Mouse (Mus musculus): ENCODE measurements around the gene Vdr.
A peak's percentile ranks its signal among the peaks of the same experiment; 100 is the strongest.

Gene Vdr

DNA sequence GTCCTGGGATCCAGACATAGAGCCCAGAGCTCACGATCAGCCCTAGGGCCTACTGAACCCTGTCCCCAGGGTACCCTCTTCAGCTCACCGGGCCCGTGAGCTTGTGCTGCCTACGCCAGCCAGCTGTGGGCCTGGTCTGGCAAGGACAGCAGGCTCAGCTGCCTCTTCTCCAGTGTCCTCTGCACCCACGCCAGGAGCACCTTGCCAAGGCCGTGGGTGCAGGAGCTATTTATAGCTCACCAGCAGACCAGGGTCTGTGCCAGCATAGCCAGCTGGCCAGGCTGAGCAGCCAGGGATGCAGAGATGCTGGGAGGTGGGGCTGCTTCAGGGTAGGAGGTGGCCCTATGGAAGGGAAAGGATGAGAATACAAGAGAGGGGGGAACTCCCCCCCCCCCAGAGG, 98.3 kb downstream of the Vdr start:
- DNase-seq (ENCODE audit: low spot score in 2 of 2) = peak in 1 of 2 experiments; percentile 76

DNA sequence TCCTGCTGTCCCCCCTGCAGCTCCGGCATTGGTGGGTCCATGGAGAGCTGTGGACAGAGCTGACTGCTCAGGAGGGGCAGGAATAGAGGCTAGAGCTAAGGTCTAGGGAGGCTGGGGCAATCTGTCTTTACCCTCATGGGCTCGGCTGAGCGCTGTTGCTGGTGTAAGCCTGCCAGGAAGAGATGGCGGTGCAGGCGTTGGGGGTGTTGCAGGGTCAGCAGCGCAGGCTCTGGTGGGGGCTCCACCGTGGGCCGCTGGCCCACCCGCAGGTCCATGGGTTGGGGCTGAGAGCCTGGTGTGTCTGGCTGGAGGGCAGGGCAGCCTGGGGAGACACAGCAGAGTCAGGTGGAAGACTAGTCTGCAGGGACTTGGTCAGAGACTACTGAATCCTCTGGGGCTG, 99.1 kb downstream of the Vdr start:
- no peak for DNase-seq (ENCODE audit: low spot score in 2 of 2)

DNA sequence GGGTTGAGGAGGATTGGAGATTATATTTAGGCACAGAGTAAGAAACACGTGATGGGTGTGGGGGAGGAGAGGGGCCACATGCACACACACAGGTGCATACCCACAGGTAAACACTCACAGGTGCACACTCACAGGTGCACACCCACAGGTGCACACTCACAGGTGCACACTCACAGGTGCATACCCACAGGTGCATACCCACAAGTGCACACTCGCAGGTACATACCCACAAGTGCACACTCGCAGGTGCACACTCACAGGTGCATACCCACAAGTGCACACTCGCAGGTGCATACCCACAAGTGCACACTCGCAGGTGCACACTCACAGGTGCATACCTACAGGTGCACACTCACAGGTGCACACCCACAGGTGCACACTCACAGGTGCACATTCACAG, 100.0 kb downstream of the Vdr start:
- no peak for DNase-seq (ENCODE audit: low spot score in 2 of 2)

DNA sequence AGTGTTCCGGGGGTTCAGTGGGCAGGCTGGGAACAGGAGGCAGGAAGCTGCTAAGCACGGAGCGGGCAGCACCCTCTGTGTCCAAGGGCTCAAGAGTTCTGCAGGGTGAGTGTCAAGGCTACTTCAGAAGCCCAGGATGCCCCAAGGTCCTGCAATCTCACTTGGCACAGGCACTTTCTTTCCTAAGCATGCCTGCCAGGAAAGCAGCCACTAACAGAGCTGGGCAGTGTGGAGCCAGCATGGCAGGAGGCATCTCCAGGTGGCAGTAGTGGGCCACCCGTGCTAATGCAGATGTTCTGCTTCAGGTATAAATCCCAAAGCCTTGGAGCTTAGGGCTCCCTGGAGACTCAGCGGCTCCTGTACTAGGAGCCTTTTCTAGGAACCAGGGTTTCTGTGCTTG, 100.5 kb downstream of the Vdr start:
- DNase-seq (ENCODE audit: low spot score in 2 of 2) = no peak

DNA sequence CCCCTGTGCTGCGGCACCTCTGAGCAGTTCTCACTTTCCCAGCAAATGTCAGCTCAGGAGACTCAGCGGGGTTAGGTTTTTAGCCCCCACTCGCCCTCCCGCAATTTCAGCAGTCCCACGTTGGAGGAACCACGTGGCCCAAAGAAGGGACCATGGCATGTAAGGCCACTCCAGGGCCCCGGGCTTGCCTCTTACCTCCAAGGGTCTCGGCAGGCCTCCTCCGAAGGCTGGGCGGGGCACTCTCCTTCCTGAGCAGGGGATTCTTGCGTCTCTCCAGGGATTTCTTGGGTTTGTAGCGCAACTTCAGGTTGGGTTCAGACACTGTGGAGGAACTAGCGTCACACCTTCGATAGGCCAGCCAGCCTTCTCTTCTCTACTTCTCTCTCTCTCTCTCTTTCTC, 101.2 kb downstream of the Vdr start:
- DNase-seq (ENCODE audit: low spot score in 2 of 2) = no peak

DNA sequence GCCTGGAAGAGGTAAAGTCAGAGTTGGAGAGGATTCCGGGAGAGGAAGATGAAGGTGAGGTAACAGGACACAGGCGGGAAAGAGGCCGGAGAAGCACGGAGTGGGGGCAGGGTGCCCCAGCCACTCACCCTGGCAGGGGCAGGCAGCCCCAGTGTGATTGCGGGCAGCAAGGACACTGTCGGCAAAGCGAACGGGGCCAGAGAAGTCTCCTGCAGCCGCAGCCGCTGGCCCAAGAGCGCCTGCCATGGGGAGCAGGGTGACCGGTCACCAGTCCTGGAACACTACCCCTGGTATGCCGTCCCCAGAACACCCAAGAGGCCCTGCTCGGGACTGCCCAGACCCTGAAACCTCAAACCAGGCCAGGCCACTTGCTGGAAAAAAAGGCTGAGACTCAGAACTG, 101.9 kb downstream of the Vdr start:
- DNase-seq (ENCODE audit: low spot score in 2 of 2) = no peak

DNA sequence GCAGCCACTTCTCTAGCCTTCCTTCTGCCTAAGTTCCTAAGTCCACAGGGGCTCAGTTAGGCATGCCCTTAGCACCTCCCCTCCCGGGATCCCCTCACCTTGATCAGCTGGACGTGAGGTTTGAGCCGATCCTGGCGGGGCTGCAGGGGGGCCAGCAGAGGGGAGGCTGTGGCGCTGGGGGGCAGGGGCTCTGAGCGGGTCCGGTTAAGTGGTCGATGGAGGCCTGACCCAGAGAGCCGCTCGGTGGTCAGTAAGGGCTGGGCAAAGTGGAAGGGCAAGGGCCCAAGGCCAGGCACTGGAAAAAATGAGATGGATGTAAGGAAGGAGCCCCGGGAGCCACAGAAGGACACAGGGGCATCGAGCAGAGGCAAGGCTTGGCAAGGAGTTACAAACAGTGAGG, 102.6 kb downstream of the Vdr start:
- DNase-seq (ENCODE audit: low spot score in 2 of 2) = no peak
